Mouse (Mus musculus) mammary gland, adult 2 months (tissue): ENCODE data around the gene Trappc3. TPM values are rescaled to one million over a fixed set of nuclear protein-coding genes. Genes with fewer than 3 reads are reported as not detected.

ENCODE experiments used
- polyA plus RNA-seq: library from polyadenylated mRNA; depleted of rRNA; stranded (reverse); fragments of >200 nt; gene quantifications from 2 replicates; pipeline ENCODE4 v1.2.3, GENCODE M21; 2012; ENCODE audit warnings: low replicate concordance; rRNA removed

The Trappc3 gene
- 33.2 and 49.2 TPM in 2 replicates for polyA plus RNA-seq

GRCm38 (mm10) chr4:126262119-126262807 is at the start of gene Trappc3:
Gene Trappc3 (plus strand): TSS chr4:126262325.

GRCm38 (mm10) chr4:126256131-126256791 is 5.9 kb upstream of the Trappc3 start, which contains the start of gene Map7d1:
Gene Map7d1 (minus strand): TSS chr4:126256343.

GRCm38 (mm10) chr4:126286492-126286891 is 24.4 kb downstream of the Trappc3 start, which contains the start of gene Col8a2:
Gene Col8a2 (plus strand): TSS chr4:126286793.

GRCm38 (mm10) chr4:126321111-126321853 is 59.2 kb downstream of the Trappc3 start, which contains the start of gene Adprhl2:
Gene Adprhl2 (minus strand): TSS chr4:126321703.

GRCm38 (mm10) chr4:126325281-126325861 is 63.2 kb downstream of the Trappc3 start, which contains the start of gene Tekt2:
Gene Tekt2 (minus strand): TSS chr4:126325688.

Other genes with a start within 250 kb of the Trappc3 start
- gene Csf3r, start 237.8 kb upstream of the Trappc3 start, polyA plus RNA-seq = 8.3 and 11.9 TPM in 2 replicates
- gene Mrps15, start 215.4 kb upstream of the Trappc3 start, polyA plus RNA-seq = 38.3 and 132 TPM in 2 replicates
- gene Oscp1, start 203.8 kb upstream of the Trappc3 start, polyA plus RNA-seq = 2.7 and 3.5 TPM in 2 replicates
- gene Lsm10, start 165.7 kb upstream of the Trappc3 start, polyA plus RNA-seq = 47.2 and 68.1 TPM in 2 replicates
- 50.9 and 51.7 TPM in 2 replicates for gene Stk40, start 158.4 kb upstream of the Trappc3 start, polyA plus RNA-seq
- 52.3 and 163 TPM in 2 replicates for gene Eva1b, start 114.6 kb upstream of the Trappc3 start, polyA plus RNA-seq
- gene Sh3d21, start 98.8 kb upstream of the Trappc3 start, polyA plus RNA-seq = 2.3 and 2.7 TPM in 2 replicates
- 46.0 and 64.3 TPM in 2 replicates for gene Thrap3, start 59.6 kb upstream of the Trappc3 start, polyA plus RNA-seq
- 80.6 and 109 TPM in 2 replicates for gene Map7d1, start 6.0 kb upstream of the Trappc3 start, polyA plus RNA-seq
- 0.36 and 0.53 TPM in 2 replicates for gene Col8a2, start 24.5 kb downstream of the Trappc3 start, polyA plus RNA-seq
- 32.6 and 55.9 TPM in 2 replicates for gene Adprhl2, start 59.4 kb downstream of the Trappc3 start, polyA plus RNA-seq
- 1.5 and 2.1 TPM in 2 replicates for gene Tekt2, start 63.4 kb downstream of the Trappc3 start, polyA plus RNA-seq
- gene Ago3, start 167.2 kb downstream of the Trappc3 start, polyA plus RNA-seq = 11.2 and 25.3 TPM in 2 replicates
- gene Ago1, start 206.3 kb downstream of the Trappc3 start, polyA plus RNA-seq = 18.7 and 20.2 TPM in 2 replicates